Mouse (Mus musculus): ENCODE data around the gene Asphd2. TPM values are rescaled to one million over a fixed set of nuclear protein-coding genes. Genes with fewer than 3 reads are reported as not detected.

Gene Asphd2
- polyA plus RNA-seq, 1 experiment from 2014 or later: 57.3 TPM

GRCm38 (mm10) chr5:112343205-112343595, 51.5 kb downstream of the Asphd2 start:
- Histone ChIP-seq H3K9me3 (no peaks in the 10 kb centered on the region), H3K4me1 (peaks cover 39% of the 10 kb centered on the region), H3K4me2 (peak overlapping the region; percentile 76), H3K27ac (peak overlapping the region; percentile 70), H3K27me3 (no peaks in the 10 kb centered on the region), H3K36me3 (replicated peaks) (peaks cover 29% of the 10 kb centered on the region), H3K4me3 (replicated peaks) (peak overlapping the region; percentile 90), H3K9ac (peak overlapping the region; percentile 79)
- ATAC-seq (ENCODE audit: low FRiP score): peak; percentile 75
- under 1% methylated on average over 24 of the region's 24 CpGs for WGBS

GRCm38 (mm10) chr5:112342463-112343204, 52.0 kb downstream of the Asphd2 start, which contains the start of the genes Srrd and Hps4:
Gene Srrd, minus strand, starts transcription at chr5:112343040.
Gene Hps4, plus strand, starts transcription at chr5:112343083.
- ATAC-seq (ENCODE audit: low FRiP score): peak; percentile 77
- H3K27me3 ChIP-seq: no peaks in the 10 kb centered on the region
- H3K4me1 ChIP-seq: peaks cover 39% of the 10 kb centered on the region
- H3K36me3 ChIP-seq (replicated peaks): peaks cover 31% of the 10 kb centered on the region
- H3K4me2 ChIP-seq: peak within 1 kb of the TSS; percentile 76
- peak within 1 kb of the TSS; percentile 79 for H3K9ac ChIP-seq
- H3K9me3 ChIP-seq: no peaks in the 10 kb centered on the region
- WGBS: 2% methylated on average over 50 of the region's 64 CpGs
- H3K27ac ChIP-seq: peak within 1 kb of the TSS; percentile 70
- H3K4me3 ChIP-seq (replicated peaks): peak within 1 kb of the TSS; percentile 90

DNA sequence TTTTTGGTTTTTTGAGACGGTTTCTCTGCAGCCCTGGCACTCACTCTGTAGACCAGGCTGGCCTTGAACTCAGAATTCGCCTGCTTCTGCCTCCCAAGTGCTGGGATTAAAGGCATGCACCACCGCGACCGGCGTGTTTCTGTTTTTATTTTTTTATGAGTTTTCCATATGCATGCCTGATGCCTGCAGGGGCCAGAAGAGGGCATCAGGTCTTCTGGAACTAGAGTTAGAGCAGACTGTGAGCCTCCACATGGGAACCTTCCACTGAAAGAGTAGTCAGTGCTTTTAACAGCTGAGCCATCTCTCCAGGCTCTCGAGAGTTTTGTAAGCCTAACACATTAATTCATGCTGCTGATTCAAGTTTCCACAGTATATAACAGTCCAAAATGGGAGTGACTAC, 55.5 kb downstream of the Asphd2 start:
- Histone ChIP-seq H3K27ac (no peak overlapping the region), H3K9ac (no peak overlapping the region), H3K4me3 (replicated peaks) (no peak overlapping the region), H3K27me3 (no peaks in the 10 kb centered on the region), H3K4me1 (peaks cover 25% of the 10 kb centered on the region), H3K9me3 (no peaks in the 10 kb centered on the region), H3K4me2 (no peak overlapping the region), H3K36me3 (replicated peaks) (peaks cover 53% of the 10 kb centered on the region)
- 78% methylated on average over 7 of the region's 7 CpGs for WGBS
- no peak for ATAC-seq (ENCODE audit: low FRiP score)

DNA sequence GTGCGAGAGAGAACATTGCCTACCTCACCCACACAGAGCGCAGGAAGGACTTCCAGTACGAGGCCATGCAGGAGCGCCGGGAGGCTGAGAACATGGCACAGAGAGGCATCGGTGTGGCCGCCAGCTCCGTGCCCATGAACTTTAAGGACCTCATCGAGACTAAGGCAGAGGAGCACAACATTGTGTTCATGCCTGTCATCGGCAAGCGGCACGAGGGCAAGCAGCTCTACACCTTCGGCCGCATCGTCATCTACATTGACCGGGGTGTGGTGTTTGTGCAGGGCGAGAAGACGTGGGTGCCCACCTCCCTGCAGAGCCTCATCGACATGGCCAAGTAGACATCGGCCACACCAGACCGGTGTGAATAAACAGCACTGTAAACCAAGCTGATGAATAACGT, 57.7 kb downstream of the Asphd2 start:
- Histone ChIP-seq H3K9me3 (no peaks in the 10 kb centered on the region), H3K9ac (no peak overlapping the region), H3K36me3 (replicated peaks) (peaks cover 75% of the 10 kb centered on the region), H3K27ac (no peak overlapping the region), H3K4me2 (no peak overlapping the region), H3K4me1 (peaks cover 9% of the 10 kb centered on the region), H3K27me3 (no peaks in the 10 kb centered on the region), H3K4me3 (replicated peaks) (no peak overlapping the region)
- 94% methylated on average over 22 of the region's 22 CpGs for WGBS
- ATAC-seq (ENCODE audit: low FRiP score): no peak

DNA sequence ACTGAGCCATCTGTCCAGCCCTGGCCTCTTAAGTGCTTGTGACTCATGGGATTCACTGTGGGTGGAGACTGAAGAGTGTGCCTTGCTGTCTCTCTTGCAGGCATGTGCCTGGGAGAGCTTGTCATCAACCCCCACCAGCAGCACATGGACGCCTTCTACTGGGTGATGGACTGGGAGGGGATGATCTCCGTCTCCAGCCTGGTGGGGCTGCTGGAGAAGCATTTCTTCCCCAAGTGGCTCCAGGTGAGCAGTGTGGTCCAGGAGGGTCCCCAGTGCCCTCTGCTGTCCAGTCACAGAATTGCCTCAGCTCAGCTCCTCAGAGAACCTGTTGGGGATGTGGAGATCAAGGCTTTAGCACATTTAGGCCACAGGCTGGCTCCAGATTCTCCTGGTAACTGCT, 59.2 kb downstream of the Asphd2 start:
- Histone ChIP-seq H3K9me3 (no peaks in the 10 kb centered on the region), H3K36me3 (replicated peaks) (peaks cover 90% of the 10 kb centered on the region), H3K27ac (no peak overlapping the region), H3K9ac (no peak overlapping the region), H3K4me3 (replicated peaks) (no peak overlapping the region), H3K4me1 (no peaks in the 10 kb centered on the region), H3K27me3 (no peaks in the 10 kb centered on the region), H3K4me2 (no peak overlapping the region)
- ATAC-seq (ENCODE audit: low FRiP score): 0 out of 2 replicates have a peak, but pooled peaks have one; percentile 36
- 17% methylated on average over 2 of the region's 2 CpGs for WGBS

Other genes with a start within 250 kb of the Asphd2 start
- gene Cryba4, start 142.3 kb downstream of the Asphd2 start, polyA plus RNA-seq (2016; fragmentation: Nextera tagmentation; extraction: Ambion mirVana): 1.2 and 1.4 TPM in 2 replicates
- 1.2 and 1.3 TPM in 2 replicates for gene Crybb1, start 139.1 kb downstream of the Asphd2 start, polyA plus RNA-seq (2016; fragmentation: Nextera tagmentation; extraction: Ambion mirVana)
- gene Tpst2, start 118.2 kb downstream of the Asphd2 start, polyA plus RNA-seq (2016; fragmentation: Nextera tagmentation; extraction: Ambion mirVana): 27.1 and 28.6 TPM in 2 replicates
- gene Tfip11, start 68.5 kb downstream of the Asphd2 start, polyA plus RNA-seq (2016; fragmentation: Nextera tagmentation; extraction: Ambion mirVana): 38.1 and 39.5 TPM in 2 replicates
- gene Srrd, start 51.8 kb downstream of the Asphd2 start, polyA plus RNA-seq (2016; fragmentation: Nextera tagmentation; extraction: Ambion mirVana): 47.3 and 50.0 TPM in 2 replicates
- gene Hps4, start 51.8 kb downstream of the Asphd2 start, polyA plus RNA-seq (2016; fragmentation: Nextera tagmentation; extraction: Ambion mirVana): 36.1 and 37.3 TPM in 2 replicates
- gene Gm6583, start 38.8 kb downstream of the Asphd2 start, polyA plus RNA-seq (2016; fragmentation: Nextera tagmentation; extraction: Ambion mirVana): 0.22 and 0.31 TPM in 2 replicates
- gene Gm6588, start 54.6 kb upstream of the Asphd2 start, polyA plus RNA-seq (2016; fragmentation: Nextera tagmentation; extraction: Ambion mirVana): 0.57 and 0.65 TPM in 2 replicates
- 13.4 and 14.8 TPM in 2 replicates for gene Sez6l, start 182.3 kb upstream of the Asphd2 start, polyA plus RNA-seq (2016; fragmentation: Nextera tagmentation; extraction: Ambion mirVana)

Data from forebrain, embryonic 12.5 days (tissue).